Mouse (Mus musculus): Measurements from ENCODE around the gene Cux1. TPM values are rescaled to one million over a fixed set of nuclear protein-coding genes. Genes with fewer than 3 reads are reported as not detected.

The Cux1 gene
- total RNA-seq (2021), result 10 to 100 TPM; 34.5 to 36.4 TPM
- long read RNA-seq, experiment 1, transcript Cux1-211 (23 exons, 2,831 nt), result major isoform, 9 of 15 reads
- long read RNA-seq, experiment 1, partial matches to known transcripts, result 1 of 15 reads
- long read RNA-seq, experiment 1, other reads (novel, unspliced or antisense), result 1 of 15 reads
- long read RNA-seq, experiment 2, transcript Cux1-207 (23 exons, 2,821 nt), result major isoform, 8 of 27 reads
- long read RNA-seq, experiment 2, transcript Cux1-211 (23 exons, 2,831 nt), result minor isoform, 7 of 27 reads
- long read RNA-seq, experiment 2, partial matches to known transcripts, result 2 of 27 reads
- long read RNA-seq, experiment 2, other reads (novel, unspliced or antisense), result 9 of 27 reads

DNA sequence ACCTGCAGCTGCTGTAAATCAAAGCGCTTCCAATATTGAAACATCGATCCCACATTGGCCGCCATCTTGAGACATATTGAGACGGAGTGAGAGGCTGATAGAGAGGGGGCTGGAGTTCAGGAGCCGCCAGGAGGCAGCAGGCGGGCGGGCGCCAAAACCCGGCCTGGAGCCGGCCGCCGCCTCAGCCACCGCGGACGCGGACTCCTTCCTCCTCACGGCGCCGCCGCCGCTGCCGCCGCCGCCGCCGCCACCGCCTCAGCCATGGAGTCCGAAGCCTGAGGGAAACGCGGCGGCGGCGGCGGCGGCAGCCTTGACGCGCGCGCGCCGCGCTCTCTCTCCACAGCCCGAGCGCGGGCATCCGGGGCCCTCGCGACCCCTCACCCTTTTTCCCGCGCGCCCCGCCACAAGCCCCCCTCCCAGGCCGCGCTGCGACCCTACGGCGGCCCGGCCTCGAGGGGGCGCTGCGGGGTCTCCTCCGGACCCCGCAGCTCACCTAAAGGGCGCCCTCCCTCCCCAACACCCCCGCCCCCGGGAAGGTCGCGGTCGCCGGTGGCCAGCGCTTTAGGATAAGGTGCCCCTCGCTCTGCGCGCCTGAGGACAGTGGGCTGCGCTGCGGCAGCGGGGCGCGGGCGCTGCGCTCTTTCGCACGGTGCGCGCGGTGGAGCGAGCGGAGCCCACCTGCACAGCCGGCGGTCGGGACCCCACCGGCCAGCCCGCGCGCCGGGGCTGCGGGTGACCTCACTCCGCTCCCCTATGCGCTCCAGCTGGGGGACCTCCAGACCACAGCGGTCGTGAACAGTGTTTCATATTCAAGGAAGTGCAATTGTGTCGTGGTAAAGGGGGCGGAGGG is at the start of gene Cux1:
TSS of gene Cux1 (minus strand) at position 315 of the 850 bp plus-strand sequence.
- DNase-seq (ENCODE audit: low spot score in 2 of 2), result peak; percentile 71 to 78
- H3K4me3 ChIP-seq, result peak within 1 kb of the TSS; percentile 85
- TF ChIP-seq CTCF (conservative IDR thresholded peaks at IDR 0.05), result peak; percentile 73
- H3K27ac ChIP-seq, result peak within 1 kb of the TSS; percentile 88

- Histone ChIP-seq H3K27ac (no peak overlapping the region), H3K4me3 (no peak overlapping the region)
- DNase-seq (ENCODE audit: low spot score in 2 of 2), result no peak
- no peak for TF ChIP-seq CTCF (conservative IDR thresholded peaks at IDR 0.05)
Observed at GRCm38 (mm10) chr5:136612391-136612790, 45.1 kb upstream of the Cux1 start.

DNA sequence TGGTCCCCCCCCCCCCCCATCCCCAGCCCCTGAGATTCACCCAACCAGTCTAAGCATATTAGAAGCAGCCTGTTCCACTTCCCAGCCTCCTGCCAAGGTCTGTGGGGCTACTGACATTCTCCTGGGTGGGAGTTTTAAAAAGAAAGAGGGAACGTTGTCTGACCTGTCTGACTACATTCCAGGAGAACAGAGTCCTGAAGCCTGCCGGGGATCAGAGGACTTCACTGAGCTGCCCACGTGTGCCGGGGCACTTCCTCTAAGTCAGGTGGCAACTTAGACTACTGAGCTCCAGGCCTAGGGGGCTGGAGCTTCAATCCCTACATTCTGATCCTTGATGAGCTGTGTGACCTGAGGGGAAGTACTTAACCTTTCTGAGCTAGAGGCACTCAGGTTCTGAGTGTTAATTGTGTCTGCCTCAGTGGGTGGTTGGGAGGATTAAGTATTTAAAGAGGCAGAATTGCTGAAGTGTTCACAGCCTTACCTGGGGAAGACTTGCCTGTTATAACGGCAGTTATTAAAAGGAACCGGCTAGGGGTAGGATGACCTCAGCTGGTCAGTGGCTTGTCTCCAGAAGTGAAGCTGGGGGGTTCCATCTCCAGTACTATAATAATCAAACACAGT is 41.6 kb upstream of the Cux1 start:
- TF ChIP-seq CTCF (conservative IDR thresholded peaks at IDR 0.05), result no peak
- Histone ChIP-seq H3K27ac (no peak overlapping the region), H3K4me3 (no peak overlapping the region)
- no peak for DNase-seq (ENCODE audit: low spot score in 2 of 2)

- no peak for TF ChIP-seq CTCF (conservative IDR thresholded peaks at IDR 0.05)
- Histone ChIP-seq H3K27ac (no peak overlapping the region), H3K4me3 (no peak overlapping the region)
- no peak for DNase-seq (ENCODE audit: low spot score in 2 of 2)
Observed at GRCm38 (mm10) chr5:136605144-136605543, 37.9 kb upstream of the Cux1 start.

GRCm38 (mm10) chr5:136603176-136603964 is 36.1 kb upstream of the Cux1 start:
- Histone ChIP-seq H3K27ac (no peak overlapping the region), H3K4me3 (no peak overlapping the region)
- DNase-seq (ENCODE audit: low spot score in 2 of 2), result peak; percentile 57 to 69
- TF ChIP-seq CTCF (conservative IDR thresholded peaks at IDR 0.05), result no peak

DNA sequence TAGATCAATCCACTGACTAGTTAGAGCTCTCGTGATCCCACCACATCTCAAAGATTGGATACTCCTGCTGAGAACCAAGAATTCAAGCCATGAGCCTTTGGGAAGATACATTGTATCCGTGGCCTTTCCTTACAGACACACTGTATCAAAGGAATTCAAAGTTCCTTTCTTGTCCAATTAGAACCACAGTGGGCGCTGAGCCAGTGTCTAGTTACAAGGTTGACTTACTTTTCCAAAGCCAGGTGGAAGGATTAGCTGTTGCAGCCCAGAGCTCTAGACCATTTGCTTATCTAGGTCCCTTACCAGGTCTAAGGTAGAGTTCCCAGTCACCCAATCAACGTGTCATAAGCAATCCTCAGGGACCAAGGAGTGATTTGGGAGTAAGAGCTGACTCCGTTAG is 33.2 kb upstream of the Cux1 start:
- no peak for TF ChIP-seq CTCF (conservative IDR thresholded peaks at IDR 0.05)
- Histone ChIP-seq H3K4me3 (no peak overlapping the region), H3K27ac (no peak overlapping the region)
- DNase-seq (ENCODE audit: low spot score in 2 of 2), result no peak

GRCm38 (mm10) chr5:136594896-136595540 is 27.7 kb upstream of the Cux1 start:
- no peak for TF ChIP-seq CTCF (conservative IDR thresholded peaks at IDR 0.05)
- Histone ChIP-seq H3K4me3 (no peak overlapping the region), H3K27ac (no peak overlapping the region)
- no peak for DNase-seq (ENCODE audit: low spot score in 2 of 2)

GRCm38 (mm10) chr5:136591816-136592499 is 24.7 kb upstream of the Cux1 start:
- Histone ChIP-seq H3K27ac (no peak overlapping the region), H3K4me3 (no peak overlapping the region)
- DNase-seq (ENCODE audit: low spot score in 2 of 2), result no peak
- TF ChIP-seq CTCF (conservative IDR thresholded peaks at IDR 0.05), result no peak

DNA sequence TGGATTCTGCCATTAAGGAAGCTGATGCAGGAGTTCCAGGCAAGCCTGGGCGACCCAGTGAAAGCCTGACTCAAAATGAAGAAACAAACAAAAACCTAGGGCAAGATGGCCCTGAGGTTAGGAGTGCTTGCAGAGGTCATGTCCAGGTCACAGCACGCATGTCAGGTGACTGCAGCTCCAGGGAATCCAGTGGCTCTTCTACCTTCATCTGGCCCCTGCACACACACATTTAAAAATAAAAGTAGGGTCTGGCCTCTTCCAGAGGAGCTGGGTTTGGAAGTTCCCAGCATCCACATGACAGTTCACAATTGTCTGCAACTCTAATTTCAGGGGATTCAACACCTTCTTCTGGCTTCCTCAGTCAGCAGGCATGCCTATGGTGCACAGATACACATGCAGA is 21.7 kb upstream of the Cux1 start:
- Histone ChIP-seq H3K4me3 (no peak overlapping the region), H3K27ac (no peak overlapping the region)
- no peak for TF ChIP-seq CTCF (conservative IDR thresholded peaks at IDR 0.05)
- DNase-seq (ENCODE audit: low spot score in 2 of 2), result no peak

DNA sequence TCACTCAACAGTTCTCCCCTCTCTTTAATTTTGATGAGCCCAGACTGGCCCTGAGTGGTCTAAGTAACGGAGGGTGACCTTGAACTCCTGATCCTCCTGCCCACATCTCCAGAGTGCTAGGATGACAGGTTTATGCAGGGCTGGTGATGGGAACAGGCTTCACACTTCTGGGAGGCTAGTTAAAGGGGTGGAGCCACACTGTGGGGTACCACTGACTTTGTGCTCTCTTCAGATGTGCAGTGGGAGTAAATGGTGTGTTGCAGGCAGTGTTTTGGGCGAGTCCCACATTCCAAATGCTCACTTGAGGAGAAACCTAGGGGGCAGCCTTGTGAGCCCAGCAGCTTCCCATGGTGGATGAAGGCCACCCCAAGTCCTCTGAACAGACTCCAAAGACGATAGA is 21.2 kb upstream of the Cux1 start:
- DNase-seq (ENCODE audit: low spot score in 2 of 2), result no peak
- Histone ChIP-seq H3K4me3 (no peak overlapping the region), H3K27ac (no peak overlapping the region)
- no peak for TF ChIP-seq CTCF (conservative IDR thresholded peaks at IDR 0.05)

- Histone ChIP-seq H3K27ac (no peak overlapping the region), H3K4me3 (no peak overlapping the region)
- TF ChIP-seq CTCF (conservative IDR thresholded peaks at IDR 0.05), result no peak
- no peak for DNase-seq (ENCODE audit: low spot score in 2 of 2)
Observed at GRCm38 (mm10) chr5:136584676-136585285, 17.5 kb upstream of the Cux1 start.
